Mouse (Mus musculus): ENCODE measurements at regions not wholly inside any gene's neighbourhood (a gene's known extent, or its start where the extent isn't known, plus 50 kb on each side); places are given as distances from the start of the nearest gene placed in this dataset.

GRCm38 (mm10) chr13:97676536-97677048, 83.8 kb downstream of the Gm10260 start:
- Histone ChIP-seq H3K4me1 (peaks cover 16% of the 10 kb centered on the region), H3K9me3 (no peaks in the 10 kb centered on the region), H3K4me2 (no peak overlapping the region), H3K36me3 (replicated peaks) (no peaks in the 10 kb centered on the region), H3K4me3 (no peak overlapping the region), H3K27ac (no peak overlapping the region), H3K27me3 (replicated peaks) (no peaks in the 10 kb centered on the region), H3K9ac (no peak overlapping the region)
- 72% methylated on average over 8 of the region's 8 CpGs for WGBS
- ATAC-seq (replicated peaks), result no peak

- ATAC-seq (replicated peaks), result no peak
- Histone ChIP-seq H3K27ac (0 out of 2 replicates have a peak overlapping the region, but pooled peaks have one; percentile 54), H3K9ac (no peak overlapping the region), H3K4me1 (peaks cover 31% of the 10 kb centered on the region), H3K4me2 (no peak overlapping the region), H3K4me3 (no peak overlapping the region), H3K36me3 (replicated peaks) (no peaks in the 10 kb centered on the region), H3K27me3 (replicated peaks) (no peaks in the 10 kb centered on the region), H3K9me3 (no peaks in the 10 kb centered on the region)
- 87% methylated on average over 5 of the region's 5 CpGs for WGBS
Measured at GRCm38 (mm10) chr13:97673107-97673506, 87.3 kb downstream of the Gm10260 start.

GRCm38 (mm10) chr13:97672038-97672675, 88.3 kb downstream of the Gm10260 start:
- Histone ChIP-seq H3K4me3 (no peak overlapping the region), H3K36me3 (replicated peaks) (no peaks in the 10 kb centered on the region), H3K9ac (no peak overlapping the region), H3K27ac (peak overlapping the region; percentile 54), H3K9me3 (no peaks in the 10 kb centered on the region), H3K4me2 (no peak overlapping the region), H3K27me3 (replicated peaks) (no peaks in the 10 kb centered on the region), H3K4me1 (peaks cover 34% of the 10 kb centered on the region)
- WGBS, result 32% methylated on average over 7 of the region's 7 CpGs
- ATAC-seq (replicated peaks), result peak; percentile 53; the same call in 1 of the 2 replicates

GRCm38 (mm10) chr13:97669366-97669765, 91.1 kb downstream of the Gm10260 start:
- no peaks in the 10 kb centered on the region for H3K27me3 ChIP-seq (replicated peaks)
- no peaks in the 10 kb centered on the region for H3K36me3 ChIP-seq (replicated peaks)
- no peak overlapping the region for H3K4me2 ChIP-seq
- H3K4me1 ChIP-seq, result peaks cover 34% of the 10 kb centered on the region
- no peak overlapping the region for H3K9ac ChIP-seq
- H3K27ac ChIP-seq, result 0 out of 2 replicates have a peak overlapping the region, but pooled peaks have one; percentile 54
- WGBS, result 80% methylated on average over 8 of the region's 8 CpGs
- no peaks in the 10 kb centered on the region for H3K9me3 ChIP-seq
- ATAC-seq (replicated peaks), result no peak
- H3K4me3 ChIP-seq, result no peak overlapping the region

- Histone ChIP-seq H3K36me3 (replicated peaks) (no peaks in the 10 kb centered on the region), H3K4me2 (no peak overlapping the region), H3K27me3 (replicated peaks) (no peaks in the 10 kb centered on the region), H3K9ac (no peak overlapping the region), H3K9me3 (no peaks in the 10 kb centered on the region), H3K4me3 (no peak overlapping the region), H3K27ac (peak overlapping the region; percentile 54; the same call in 1 of the 2 replicates), H3K4me1 (peaks cover 34% of the 10 kb centered on the region)
- WGBS, result 31% methylated on average over 5 of the region's 5 CpGs
- ATAC-seq (replicated peaks), result peak; percentile 28; the same call in 1 of the 2 replicates
Measured at GRCm38 (mm10) chr13:97668910-97669309, 91.5 kb downstream of the Gm10260 start.

- Histone ChIP-seq H3K9me3 (no peaks in the 10 kb centered on the region), H3K4me3 (no peak overlapping the region), H3K36me3 (replicated peaks) (no peaks in the 10 kb centered on the region), H3K4me1 (peaks cover 25% of the 10 kb centered on the region), H3K9ac (no peak overlapping the region), H3K4me2 (no peak overlapping the region), H3K27ac (no peak overlapping the region), H3K27me3 (replicated peaks) (no peaks in the 10 kb centered on the region)
- WGBS, result 80% methylated on average over 7 of the region's 7 CpGs
- no peak for ATAC-seq (replicated peaks)
Measured at GRCm38 (mm10) chr13:97667313-97667712, 93.1 kb downstream of the Gm10260 start.

GRCm38 (mm10) chr13:97666761-97667160, 93.7 kb downstream of the Gm10260 start:
- Histone ChIP-seq H3K4me3 (no peak overlapping the region), H3K4me1 (peaks cover 19% of the 10 kb centered on the region), H3K27me3 (replicated peaks) (no peaks in the 10 kb centered on the region), H3K27ac (no peak overlapping the region), H3K9ac (no peak overlapping the region), H3K36me3 (replicated peaks) (no peaks in the 10 kb centered on the region), H3K4me2 (no peak overlapping the region), H3K9me3 (no peaks in the 10 kb centered on the region)
- no peak for ATAC-seq (replicated peaks)
- 91% methylated on average over 4 of the region's 4 CpGs for WGBS

GRCm38 (mm10) chr13:97665226-97665625, 95.2 kb downstream of the Gm10260 start:
- Histone ChIP-seq H3K9ac (no peak overlapping the region), H3K4me3 (no peak overlapping the region), H3K27me3 (replicated peaks) (no peaks in the 10 kb centered on the region), H3K27ac (no peak overlapping the region), H3K4me1 (peaks cover 12% of the 10 kb centered on the region), H3K4me2 (no peak overlapping the region), H3K9me3 (no peaks in the 10 kb centered on the region), H3K36me3 (replicated peaks) (no peaks in the 10 kb centered on the region)
- ATAC-seq (replicated peaks), result no peak
- WGBS, result 91% methylated on average over 1 of the region's 1 CpGs

DNA sequence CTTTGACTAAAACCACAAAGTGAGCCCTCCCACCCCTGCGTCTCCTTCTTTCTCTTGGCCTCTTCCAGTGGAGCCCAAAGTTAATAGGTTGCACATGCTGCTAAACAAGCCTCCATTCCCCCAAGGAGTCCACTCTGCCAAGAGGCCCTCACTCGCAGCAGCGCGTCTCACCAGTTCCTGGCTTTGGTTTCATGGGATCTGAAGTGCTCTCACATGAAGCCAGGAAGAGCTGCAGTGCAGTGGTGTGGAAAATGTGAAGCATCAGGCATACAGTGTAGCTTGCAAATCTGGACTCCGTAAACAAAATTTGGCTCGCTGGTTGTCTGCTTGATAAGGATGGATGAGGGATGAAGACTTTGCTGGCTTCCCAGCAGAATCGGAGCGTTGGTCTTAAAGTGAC, 97.7 kb downstream of the Gm10260 start:
- Histone ChIP-seq H3K36me3 (replicated peaks) (no peaks in the 10 kb centered on the region), H3K4me1 (0 out of 2 replicates have a peak, but pooled peaks cover 3% of the 10 kb centered on the region), H3K27me3 (replicated peaks) (no peaks in the 10 kb centered on the region), H3K9ac (no peak overlapping the region), H3K4me3 (no peak overlapping the region), H3K4me2 (no peak overlapping the region), H3K9me3 (no peaks in the 10 kb centered on the region), H3K27ac (no peak overlapping the region)
- 75% methylated on average over 8 of the region's 8 CpGs for WGBS
- no peak for ATAC-seq (replicated peaks)

DNA sequence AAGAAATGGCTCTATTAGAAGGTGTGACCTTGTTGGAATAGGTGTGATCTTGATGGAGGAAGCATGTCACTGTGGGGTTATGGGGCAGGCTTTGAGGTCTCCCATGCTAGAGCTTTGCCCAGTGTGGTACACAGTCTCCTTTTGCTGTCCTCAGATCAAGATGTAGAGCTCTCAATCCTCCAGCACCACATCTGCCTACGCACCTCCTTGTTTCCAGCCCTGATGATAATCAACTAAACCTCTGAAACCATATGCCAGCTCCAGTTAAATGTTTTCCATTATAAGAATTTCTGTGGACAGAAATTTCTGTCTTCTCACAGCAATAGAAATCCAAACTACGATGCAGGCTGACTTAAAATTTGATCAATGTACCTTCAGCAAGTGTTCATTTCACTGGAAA, 103.8 kb downstream of the Gm10260 start:
- H3K9ac ChIP-seq, result no peak overlapping the region
- no peaks in the 10 kb centered on the region; the same call in 1 of the 2 replicates for H3K4me1 ChIP-seq
- no peak overlapping the region for H3K4me2 ChIP-seq
- H3K36me3 ChIP-seq (replicated peaks), result no peaks in the 10 kb centered on the region
- no peak overlapping the region for H3K4me3 ChIP-seq
- ATAC-seq (replicated peaks), result no peak
- 95% methylated on average over 2 of the region's 2 CpGs for WGBS
- H3K27me3 ChIP-seq (replicated peaks), result no peaks in the 10 kb centered on the region
- H3K27ac ChIP-seq, result no peak overlapping the region
- H3K9me3 ChIP-seq, result no peaks in the 10 kb centered on the region

- Histone ChIP-seq H3K9ac (no peak overlapping the region), H3K27me3 (replicated peaks) (no peaks in the 10 kb centered on the region), H3K4me2 (no peak overlapping the region), H3K27ac (no peak overlapping the region), H3K4me3 (no peak overlapping the region), H3K36me3 (replicated peaks) (no peaks in the 10 kb centered on the region), H3K9me3 (no peaks in the 10 kb centered on the region), H3K4me1 (peaks cover 4% of the 10 kb centered on the region; the same call in 1 of the 2 replicates)
- WGBS, result 92% methylated on average over 9 of the region's 9 CpGs
- ATAC-seq (replicated peaks), result no peak
Measured at GRCm38 (mm10) chr13:97652279-97652678, 108.2 kb downstream of the Gm10260 start.

GRCm38 (mm10) chr13:97651761-97652160, 108.7 kb downstream of the Gm10260 start:
- Histone ChIP-seq H3K27me3 (replicated peaks) (no peaks in the 10 kb centered on the region), H3K4me1 (peaks cover 4% of the 10 kb centered on the region; the same call in 1 of the 2 replicates), H3K4me3 (no peak overlapping the region), H3K9me3 (no peaks in the 10 kb centered on the region), H3K9ac (no peak overlapping the region), H3K36me3 (replicated peaks) (no peaks in the 10 kb centered on the region), H3K27ac (no peak overlapping the region), H3K4me2 (no peak overlapping the region)
- no peak for ATAC-seq (replicated peaks)
- 34% methylated on average over 9 of the region's 9 CpGs for WGBS

DNA sequence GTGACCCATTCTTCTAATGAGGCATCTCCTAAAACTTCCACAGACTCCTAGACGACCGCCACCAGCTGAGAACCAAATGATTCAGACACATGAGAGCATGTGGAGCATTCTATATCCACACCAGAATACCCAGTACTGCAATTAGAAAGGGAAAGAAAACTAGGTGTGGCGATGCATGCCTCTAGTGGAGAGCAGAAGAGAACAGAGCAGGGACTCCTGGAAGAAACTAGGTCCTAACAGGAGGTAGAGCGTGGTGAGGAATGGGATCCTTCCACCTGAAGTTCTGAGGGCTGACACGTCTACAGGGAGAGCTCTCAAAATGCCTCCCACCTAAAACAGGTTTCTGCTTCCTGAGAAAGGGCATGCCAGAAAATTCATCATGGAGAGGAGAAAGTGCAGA, 109.3 kb downstream of the Gm10260 start:
- no peak for ATAC-seq (replicated peaks)

More for the DNA sequence above, 109.3 kb downstream of the Gm10260 start:
- H3K9ac ChIP-seq, result no peak overlapping the region
- no peaks in the 10 kb centered on the region for H3K9me3 ChIP-seq
- H3K4me3 ChIP-seq, result no peak overlapping the region
- no peak overlapping the region for H3K4me2 ChIP-seq
- H3K36me3 ChIP-seq (replicated peaks), result no peaks in the 10 kb centered on the region
- H3K27ac ChIP-seq, result no peak overlapping the region
- WGBS, result 90% methylated on average over 5 of the region's 5 CpGs
- H3K27me3 ChIP-seq (replicated peaks), result no peaks in the 10 kb centered on the region
- peaks cover 4% of the 10 kb centered on the region; the same call in 1 of the 2 replicates for H3K4me1 ChIP-seq
